Mouse (Mus musculus) mature B cell (primary cell): ENCODE data around the gene Ints6.

Experiments used
- in situ Hi-C: fragments of 300-500 bp; cut with MboI; formaldehyde crosslinking; loops from 2 replicates; pipeline ENCODE4 v1.14.3; 2019

Ints6 gene

DNA sequence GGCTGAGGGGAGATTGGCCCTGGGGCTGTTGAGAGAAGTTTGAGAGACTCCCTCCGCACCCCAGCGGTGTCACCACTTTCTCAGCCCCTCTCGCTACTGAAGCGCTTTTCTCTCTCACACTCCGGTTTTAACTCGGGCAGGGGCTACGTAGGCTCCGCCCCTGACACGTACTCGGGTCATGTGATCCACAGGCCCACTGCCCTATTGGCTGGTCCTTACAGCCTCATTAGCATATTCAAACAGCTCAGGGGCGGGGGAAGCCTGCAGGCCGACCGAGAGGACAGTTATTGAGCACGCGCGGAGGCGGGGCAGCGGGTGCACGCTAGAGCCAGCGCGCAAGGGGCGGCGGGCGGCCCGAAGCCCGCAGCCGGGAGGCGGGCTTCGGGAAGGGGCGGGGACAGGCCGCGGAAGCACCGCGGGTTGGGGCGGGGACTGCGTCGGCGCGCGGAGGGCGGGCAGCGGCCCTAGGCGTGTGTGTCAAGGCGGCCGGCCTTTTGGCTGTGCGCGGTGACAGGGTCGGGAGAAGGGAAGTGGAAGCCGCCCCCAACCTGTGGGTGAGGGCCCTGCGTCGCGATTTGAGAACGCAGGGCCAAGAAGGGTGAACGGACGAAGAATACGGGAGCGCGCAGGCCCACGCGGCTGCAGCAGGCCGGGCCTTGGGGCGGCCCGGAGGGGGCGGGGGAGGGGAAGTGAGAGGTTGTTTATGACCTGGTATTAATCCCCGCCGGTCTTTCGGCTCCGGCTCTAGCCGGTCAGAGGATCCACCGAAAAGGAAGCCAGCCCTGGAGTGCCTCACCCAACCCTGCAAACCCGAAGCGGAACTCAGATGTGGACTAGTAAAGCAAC lies at the start of gene Ints6:
Gene Ints6, minus strand, starts transcription at position 134 of the 846 bp plus-strand sequence.
- in situ Hi-C loops = loop anchor here (5.0 to 10.0 kb wide), 2 partner anchors 76 to 104 kb away; partner anchors contain the start of gene Wdfy2

- in situ Hi-C loops = no loop called here
These were observed 47.9 kb upstream of the Ints6 start for GRCm38 (mm10) chr14:62808661-62809523.

DNA sequence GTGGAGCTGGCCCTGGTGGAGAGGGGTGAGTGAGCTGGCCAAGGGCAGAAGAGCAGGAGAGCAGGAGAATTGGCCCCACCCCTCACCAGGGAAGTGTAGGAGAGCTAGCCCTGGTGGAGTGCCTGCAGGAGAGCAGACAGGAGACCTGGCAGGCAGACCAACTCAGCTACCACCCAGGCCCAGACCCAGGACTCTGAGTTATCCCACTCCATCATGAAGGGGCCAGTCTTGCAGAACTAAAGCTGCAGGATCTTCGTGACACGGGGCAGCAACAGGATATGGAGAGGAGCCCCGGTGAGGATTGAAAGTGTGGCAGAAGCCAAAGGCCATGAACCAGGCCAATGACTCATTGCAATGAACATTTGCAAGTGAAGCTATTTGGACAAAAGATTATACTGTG lies 46.0 kb upstream of the Ints6 start:
- in situ Hi-C loops = no loop called here

DNA sequence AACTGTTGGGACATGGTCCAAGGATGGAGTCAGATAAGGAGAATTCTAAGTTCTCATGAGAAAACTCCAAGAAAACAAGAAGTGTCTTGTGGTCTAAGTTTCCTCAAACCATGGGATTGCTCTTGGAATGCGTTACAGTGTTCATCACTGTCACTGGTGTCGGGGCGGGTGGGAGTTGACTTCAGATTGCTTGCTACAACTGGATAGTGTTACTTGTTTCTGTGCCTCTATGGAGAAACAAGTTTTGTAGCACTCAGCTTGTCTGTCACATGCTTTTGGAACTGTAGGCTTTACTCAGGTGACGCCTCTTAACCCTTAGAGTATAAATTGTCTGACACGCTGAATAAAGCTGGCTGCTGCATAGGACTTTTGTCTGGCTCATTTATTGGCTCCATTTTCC lies 42.2 kb upstream of the Ints6 start:
- in situ Hi-C loops = no loop called here

GRCm38 (mm10) chr14:62800791-62801190 lies 39.8 kb upstream of the Ints6 start:
- in situ Hi-C loops = no loop called here

- in situ Hi-C loops = no loop called here
These were observed 37.7 kb upstream of the Ints6 start for GRCm38 (mm10) chr14:62798608-62799101.

DNA sequence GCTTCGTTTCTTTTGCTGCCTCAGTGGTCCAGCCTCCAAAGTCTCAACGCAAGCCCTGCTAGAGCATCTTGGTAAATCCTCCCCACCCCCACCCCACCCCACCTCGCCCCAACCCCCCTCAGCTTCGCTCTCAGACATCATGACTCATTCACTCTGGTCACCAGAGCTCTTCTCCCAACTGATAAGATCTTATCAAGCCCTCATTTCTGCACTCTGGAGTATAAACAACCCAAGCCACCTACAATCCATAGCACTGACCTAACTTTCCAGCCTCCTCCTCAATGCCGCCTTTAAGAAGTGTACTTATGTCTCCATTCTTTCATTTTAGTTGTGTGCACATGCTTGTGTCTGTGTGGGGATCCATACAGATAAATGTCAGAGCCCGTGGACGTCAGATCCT lies 34.8 kb upstream of the Ints6 start:
- in situ Hi-C loops = no loop called here

DNA sequence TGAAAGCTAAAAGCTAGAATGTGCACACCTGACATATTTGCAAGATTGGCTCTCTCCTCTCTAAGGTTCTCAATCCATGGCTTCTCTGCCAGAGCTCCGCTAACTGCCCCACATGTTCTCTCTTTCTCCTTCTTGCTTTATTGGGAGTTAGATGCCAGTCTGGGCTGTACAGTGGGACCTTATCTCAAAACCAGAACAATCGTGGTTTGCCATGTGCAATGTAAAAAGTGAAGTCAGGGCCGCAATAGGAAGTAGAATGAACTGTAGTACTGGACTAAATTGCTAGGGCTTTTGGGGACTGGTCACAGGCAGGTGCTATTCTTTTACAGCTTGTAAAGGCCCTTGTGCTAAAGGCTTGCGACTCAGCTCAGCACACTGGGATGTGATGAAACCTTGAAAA lies 28.3 kb upstream of the Ints6 start:
- in situ Hi-C loops = no loop called here

DNA sequence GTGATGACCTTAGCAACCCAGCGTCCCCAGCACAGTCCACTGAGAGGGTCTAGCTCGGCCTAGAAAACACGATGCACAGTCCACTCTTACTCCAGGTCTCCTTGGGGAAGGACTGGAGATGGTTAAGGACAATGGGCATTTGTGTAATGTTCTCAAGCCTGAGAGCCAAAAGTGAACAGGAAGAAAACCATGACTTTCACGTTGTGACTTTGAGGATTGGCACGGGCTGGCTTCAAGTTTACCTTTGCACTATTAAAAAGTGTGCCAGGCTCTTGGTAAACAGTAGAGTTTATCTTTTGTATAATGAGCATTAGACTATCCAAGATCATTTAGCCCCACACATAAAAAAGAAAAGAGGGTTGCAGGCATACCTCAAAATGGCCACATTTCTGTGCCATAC lies 22.0 kb upstream of the Ints6 start:
- in situ Hi-C loops = no loop called here

DNA sequence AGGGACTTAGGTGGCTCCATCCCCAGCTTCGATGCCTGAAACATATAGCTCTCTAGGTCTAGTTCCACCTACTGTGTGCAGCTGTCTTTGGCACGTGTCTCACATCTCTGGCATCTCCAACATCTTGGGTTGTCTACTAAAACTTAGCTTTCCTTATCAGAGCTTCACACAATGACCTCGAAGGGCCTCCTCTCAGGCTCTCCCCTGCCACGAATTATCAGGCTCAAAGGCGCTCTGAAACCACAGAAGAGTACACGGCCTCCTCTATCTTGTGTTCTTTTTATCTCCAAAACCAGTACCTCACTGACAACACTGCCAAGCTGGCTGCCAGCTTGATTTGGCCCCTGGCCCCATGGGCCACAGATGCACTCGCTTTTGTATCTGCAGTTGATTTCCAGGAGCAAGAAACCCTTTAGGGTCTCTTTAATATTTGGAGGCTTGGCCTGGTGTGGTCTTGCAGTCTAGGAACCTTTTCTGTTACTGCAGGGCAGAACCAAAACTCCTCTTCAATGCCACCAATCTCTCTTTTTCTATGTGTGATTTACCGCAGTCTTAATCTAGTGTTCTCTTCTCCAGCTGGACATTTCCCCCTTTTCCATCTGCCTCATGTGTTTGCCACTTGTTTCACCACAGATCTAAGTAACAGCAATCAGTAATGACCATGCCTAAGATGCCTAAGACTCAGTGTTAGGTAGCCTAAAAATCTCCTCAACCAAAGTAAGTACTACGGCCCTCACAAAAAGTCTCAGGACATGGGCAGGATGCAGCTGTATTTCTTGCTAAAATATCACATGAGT lies 19.7 kb upstream of the Ints6 start:
- in situ Hi-C loops = no loop called here

DNA sequence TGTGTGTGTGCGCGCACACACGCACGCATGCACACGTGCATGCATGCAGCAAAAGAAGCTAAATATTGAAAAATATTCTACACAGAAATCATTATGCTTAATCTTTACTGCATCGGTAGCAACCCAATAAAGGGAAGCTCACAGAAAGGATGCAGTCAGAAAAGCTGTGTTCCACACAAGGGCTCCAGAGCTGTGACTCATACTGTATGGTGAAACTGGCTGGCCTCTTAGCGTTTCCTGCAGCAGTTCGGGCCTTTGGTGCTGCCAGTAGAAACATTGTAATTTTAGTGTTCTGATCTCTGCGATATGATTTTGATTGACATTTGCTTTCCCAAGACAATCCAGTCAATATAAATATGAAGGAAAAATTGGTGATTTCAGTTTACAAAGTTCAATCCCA lies 17.1 kb upstream of the Ints6 start:
- in situ Hi-C loops = no loop called here

- in situ Hi-C loops = no loop called here
These were observed 14.1 kb upstream of the Ints6 start for GRCm38 (mm10) chr14:62775034-62775433.

- in situ Hi-C loops = no loop called here
These were observed 13.3 kb upstream of the Ints6 start for GRCm38 (mm10) chr14:62774246-62774645.

DNA sequence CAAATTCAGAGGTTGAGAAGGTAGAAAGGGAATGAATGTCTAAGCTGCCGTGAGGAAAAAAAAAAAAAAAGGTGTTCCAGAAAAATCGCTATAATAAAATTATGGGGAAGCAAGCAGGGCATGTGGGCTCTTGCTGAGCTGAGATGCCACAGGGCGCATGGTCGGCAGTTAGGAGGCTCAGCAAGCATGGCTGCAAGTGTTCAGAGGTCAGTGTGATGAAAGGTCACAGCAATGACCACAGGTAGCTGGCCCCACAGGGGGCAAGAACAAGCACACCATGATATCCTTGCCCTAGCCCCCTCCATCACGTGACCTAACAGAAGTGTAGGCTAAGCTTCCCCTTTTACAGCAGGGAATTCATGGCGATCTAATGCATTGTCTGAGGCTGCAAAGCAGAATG lies 12.8 kb upstream of the Ints6 start:
- in situ Hi-C loops = no loop called here

DNA sequence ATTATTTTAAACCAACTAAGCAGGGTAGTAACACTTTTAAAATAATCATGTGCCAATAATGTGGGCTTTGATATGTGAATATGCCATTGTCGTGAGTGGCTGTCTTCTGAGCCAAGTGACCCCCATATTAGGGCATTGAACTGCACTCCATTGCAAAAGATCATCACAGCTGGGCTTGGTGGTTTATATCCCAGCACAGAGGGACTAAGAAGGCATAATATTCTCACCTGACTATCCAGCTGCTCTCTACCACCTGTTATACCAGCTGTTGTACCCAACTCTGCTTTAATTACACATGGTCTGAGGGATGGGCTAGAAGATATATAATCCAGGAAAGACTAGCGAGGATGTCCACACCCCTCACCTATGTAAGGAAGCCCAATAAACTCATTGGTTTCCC lies 4.4 kb upstream of the Ints6 start:
- in situ Hi-C loops = loop anchor here (10.0 kb wide), 1 partner anchor 99 kb away; no protein-coding TSS in a partner anchor

DNA sequence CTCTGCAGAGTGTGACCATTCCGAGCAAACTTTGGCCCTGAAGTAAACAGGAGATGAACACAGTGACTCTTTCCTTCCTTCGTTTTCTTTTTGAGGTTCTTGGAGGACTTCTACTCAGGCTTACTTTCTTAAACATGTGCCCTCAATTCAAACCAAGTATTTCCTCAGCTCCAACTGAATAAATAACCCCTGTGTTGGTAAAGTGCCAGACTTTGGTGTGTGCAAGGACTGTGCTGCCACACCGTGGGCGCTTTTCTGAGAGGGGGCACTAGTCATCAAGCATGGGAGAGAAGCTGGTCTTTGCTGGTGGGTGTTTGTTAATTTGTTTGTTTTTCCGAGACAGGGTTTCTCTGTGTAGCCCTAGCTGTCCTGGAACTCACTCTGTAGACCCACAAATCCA lies 3.4 kb upstream of the Ints6 start:
- in situ Hi-C loops = loop anchor here (5.0 to 10.0 kb wide), 2 partner anchors 73 to 100 kb away; partner anchors contain the start of gene Wdfy2

DNA sequence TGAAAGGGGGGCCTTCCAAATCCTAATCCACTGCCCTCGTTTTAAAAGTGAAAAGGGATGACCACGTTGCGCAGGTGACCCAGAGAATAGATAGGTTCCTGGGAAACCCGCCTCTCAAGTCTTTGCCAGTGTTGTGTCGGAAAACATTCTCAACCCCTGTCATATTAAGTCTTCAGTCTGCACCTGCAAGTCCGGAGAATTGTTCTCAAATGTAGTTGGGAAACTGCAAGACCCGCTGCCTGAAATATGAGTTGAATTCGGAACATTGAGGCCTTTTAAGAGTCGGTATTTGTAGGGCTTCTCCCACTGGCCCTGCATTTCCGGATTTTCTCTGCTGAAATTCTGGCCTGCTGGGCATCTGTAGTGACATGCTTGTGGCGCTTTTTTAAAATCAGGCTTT lies 974 bp upstream of the Ints6 start:
- in situ Hi-C loops = loop anchor here (5.0 to 10.0 kb wide), 2 partner anchors 75 to 103 kb away; partner anchors contain the start of gene Wdfy2

GRCm38 (mm10) chr14:62760321-62761035 lies 491 bp downstream of the Ints6 start:
- in situ Hi-C loops = loop anchor here (5.0 to 10.0 kb wide), 2 partner anchors 77 to 104 kb away; partner anchors contain the start of gene Wdfy2

GRCm38 (mm10) chr14:62759771-62760320 lies 1.1 kb downstream of the Ints6 start:
- in situ Hi-C loops = loop anchor here (5.0 to 10.0 kb wide), 2 partner anchors 77 to 105 kb away; partner anchors contain the start of gene Wdfy2

DNA sequence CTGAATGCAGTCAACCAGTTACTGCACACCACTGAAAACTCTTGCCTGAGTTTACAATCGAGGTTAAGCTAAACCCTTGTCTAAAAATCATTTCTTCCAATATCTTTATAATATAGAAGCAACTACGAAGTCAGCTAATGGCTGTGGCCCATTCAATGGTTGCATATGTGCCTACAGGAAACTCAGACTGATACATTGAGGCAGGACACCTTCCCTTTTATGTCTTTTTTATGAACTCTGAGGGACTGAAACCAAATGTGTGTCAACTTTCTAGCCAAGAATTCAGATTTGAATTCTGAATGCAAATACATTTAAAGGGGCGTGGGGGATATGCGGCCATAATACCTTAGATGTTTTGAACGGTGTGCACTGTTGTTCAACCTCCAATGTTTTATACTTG lies 2.3 kb downstream of the Ints6 start:
- in situ Hi-C loops = no loop called here
